Mouse (Mus musculus): ENCODE measurements around the gene Rnf26. TPM values are rescaled to one million over a fixed set of nuclear protein-coding genes. Genes with fewer than 3 reads are reported as not detected.

Rnf26 gene
- total RNA-seq, 2 experiments from 2014 or later: 31.1 to 33.1 TPM

DNA sequence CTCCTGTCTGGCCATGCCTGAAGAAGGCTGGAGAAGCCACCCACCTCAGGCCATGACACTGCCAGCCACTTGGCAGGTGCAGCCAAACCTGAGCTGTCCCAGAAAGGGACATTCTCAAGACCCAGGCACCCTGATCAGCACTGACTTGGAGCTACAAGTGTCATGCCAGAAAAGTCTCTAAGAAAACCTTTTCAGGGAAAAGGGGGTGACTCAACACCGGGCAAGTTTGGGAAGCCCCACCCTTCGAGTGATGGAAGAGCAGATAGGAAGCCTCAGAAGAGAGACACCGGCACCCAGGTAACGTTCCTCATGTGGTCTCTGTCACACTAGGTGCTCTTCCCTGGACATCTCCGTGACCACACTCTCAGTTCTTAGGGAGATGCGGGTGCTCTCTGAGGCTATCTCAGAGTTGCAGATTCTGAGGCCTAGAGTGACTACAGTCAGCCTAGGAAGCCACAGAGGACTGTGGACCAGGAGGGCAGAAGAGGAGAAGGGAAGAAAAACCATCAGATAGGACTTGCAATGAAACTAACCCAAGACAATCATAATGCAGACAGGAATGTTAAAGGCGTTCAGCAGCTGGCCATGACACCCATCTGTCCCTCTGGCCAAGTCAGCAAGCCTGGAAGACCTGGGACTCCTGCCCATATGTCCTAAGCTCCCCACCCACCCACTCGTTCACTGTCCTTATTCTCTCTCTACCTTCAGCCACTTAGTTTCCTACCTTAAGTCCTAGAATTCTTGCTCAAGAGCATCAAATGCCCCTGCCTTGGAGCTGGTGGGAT is 63.7 kb downstream of the Rnf26 start:
- intact Hi-C loops (cut with DNase I): no loop called here
- no peak for DNase-seq

GRCm38 (mm10) chr9:44048541-44049380 is 64.6 kb downstream of the Rnf26 start:
- DNase-seq: no peak
- intact Hi-C loops (cut with DNase I): no loop called here

DNA sequence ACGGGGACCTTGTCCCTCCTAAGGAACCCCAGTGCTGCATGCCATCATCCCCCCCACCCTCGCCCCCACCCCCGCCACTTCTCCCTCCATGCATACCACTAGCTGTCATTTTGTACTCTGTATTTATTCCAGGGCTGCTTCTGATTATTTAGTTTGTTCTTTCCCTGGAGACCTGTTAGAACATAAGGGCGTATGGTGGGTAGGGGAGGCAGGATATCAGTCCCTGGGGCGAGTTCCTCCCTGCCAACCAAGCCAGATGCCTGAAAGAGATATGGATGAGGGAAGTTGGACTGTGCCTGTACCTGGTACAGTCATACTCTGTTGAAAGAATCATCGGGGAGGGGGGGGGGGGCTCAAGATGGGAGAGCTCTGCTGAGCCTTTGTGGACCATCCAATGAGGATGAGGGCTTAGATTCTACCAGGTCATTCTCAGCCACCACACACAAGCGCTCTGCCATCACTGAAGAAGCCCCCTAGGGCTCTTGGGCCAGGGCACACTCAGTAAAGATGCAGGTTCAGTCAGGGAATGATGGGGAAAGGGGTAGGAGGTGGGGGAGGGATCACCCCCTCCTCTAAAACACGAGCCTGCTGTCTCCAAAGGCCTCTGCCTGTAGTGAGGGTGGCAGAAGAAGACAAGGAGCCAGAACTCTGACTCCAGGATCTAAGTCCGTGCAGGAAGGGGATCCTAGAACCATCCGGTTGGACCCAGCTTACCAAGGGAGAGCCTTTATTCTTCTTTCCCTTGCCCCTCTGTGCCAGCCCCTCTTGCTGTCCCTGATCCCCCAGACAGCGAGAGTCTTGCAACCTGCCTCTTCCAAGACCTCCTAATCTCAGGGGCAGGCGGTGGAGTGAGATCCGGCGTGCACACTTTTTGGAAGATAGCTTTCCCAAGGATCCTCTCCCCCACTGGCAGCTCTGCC is 65.5 kb downstream of the Rnf26 start:
- DNase-seq: no peak
- intact Hi-C loops (cut with DNase I): no loop called here

DNA sequence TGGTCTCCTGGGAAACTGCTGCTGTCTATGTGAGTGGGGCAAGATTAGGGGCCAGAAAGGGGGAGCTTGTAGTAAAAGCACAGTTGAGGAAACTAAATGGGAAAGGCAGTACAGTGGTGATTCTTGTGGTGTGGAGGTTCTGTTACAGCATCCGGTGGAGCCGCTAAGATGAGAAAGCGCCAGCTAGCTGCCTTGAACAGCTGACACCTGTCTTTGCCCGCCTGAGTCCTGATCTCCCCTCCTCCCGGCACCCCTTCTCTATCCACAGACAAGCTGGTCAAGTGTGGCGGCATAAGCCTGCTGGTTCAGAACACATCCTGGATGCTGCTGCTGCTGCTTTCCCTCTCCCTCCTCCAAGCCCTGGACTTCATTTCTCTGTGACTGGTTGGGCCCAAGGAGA is 66.2 kb downstream of the Rnf26 start:
- intact Hi-C loops (cut with DNase I): no loop called here
- no peak for DNase-seq

- no peak for DNase-seq
Observed at GRCm38 (mm10) chr9:44046426-44046825, 66.9 kb downstream of the Rnf26 start.

DNA sequence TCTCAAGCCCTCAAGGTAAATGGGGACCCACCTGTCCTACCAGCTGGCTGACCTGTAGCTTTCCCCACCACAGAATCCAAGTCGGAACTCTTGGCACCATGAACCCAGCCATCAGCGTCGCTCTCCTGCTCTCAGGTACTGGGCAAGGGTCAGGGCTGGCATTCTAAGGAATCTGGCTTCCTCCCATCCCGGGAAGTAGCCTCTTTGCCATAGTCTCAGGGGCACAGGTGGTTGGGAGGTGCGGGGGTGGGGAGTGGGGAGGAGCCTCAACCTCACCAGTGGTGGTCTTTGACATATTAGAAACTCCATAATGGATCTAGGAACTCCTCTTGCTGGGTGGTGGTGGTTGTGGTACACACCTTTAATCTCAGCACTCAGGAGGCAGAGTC is 67.4 kb downstream of the Rnf26 start:
- intact Hi-C loops (cut with DNase I): no loop called here

More at GRCm38 (mm10) chr9:44046426-44046825, 66.9 kb downstream of the Rnf26 start:
- intact Hi-C loops (cut with DNase I): no loop called here

More for the DNA sequence above, 67.4 kb downstream of the Rnf26 start:
- no peak for DNase-seq

Other genes with a start within 250 kb of the Rnf26 start
- gene Thy1, start 70.1 kb downstream of the Rnf26 start, total RNA-seq (2021): 100 to 1,000 TPM; 130 to 177 TPM
- gene Usp2, start 46.5 kb downstream of the Rnf26 start, total RNA-seq (2021): 10 to 100 TPM; 30.2 to 31.9 TPM
- gene Mfrp, start 11.8 kb downstream of the Rnf26 start, total RNA-seq (2021): not detected
- 10 to 100 TPM in 1 of 2 experiments, 1 to 10 TPM in 1; 5.3 to 10.6 TPM for gene C1qtnf5, start 6.3 kb downstream of the Rnf26 start, total RNA-seq (2021)
- gene Gm49380, start within 50 bp of the Rnf26 start, total RNA-seq (2021): under 1 TPM in 1 of 2 experiments, not detected in 1; 0.44 TPM
- gene Mcam, start 21.0 kb upstream of the Rnf26 start, total RNA-seq (2021): 10 to 100 TPM; 13.7 to 16.9 TPM
- gene Cbl, start 120.5 kb upstream of the Rnf26 start, total RNA-seq (2021): 10 to 100 TPM; 58.4 to 62.4 TPM
- gene Ccdc153, start 127.2 kb upstream of the Rnf26 start, total RNA-seq (2021): 1 to 10 TPM; 3.5 to 4.6 TPM
- under 1 TPM; 0.40 to 0.72 TPM for gene Pdzd3, start 138.0 kb upstream of the Rnf26 start, total RNA-seq (2021)
- 1 to 10 TPM; 8.3 to 8.8 TPM for gene Nlrx1, start 155.1 kb upstream of the Rnf26 start, total RNA-seq (2021)
- gene Abcg4, start 175.1 kb upstream of the Rnf26 start, total RNA-seq (2021): 10 to 100 TPM; 64.0 to 71.1 TPM
- gene Hinfp, start 192.2 kb upstream of the Rnf26 start, total RNA-seq (2021): 10 to 100 TPM; 34.0 to 35.8 TPM
- 10 to 100 TPM; 69.5 to 74.9 TPM for gene C2cd2l, start 206.8 kb upstream of the Rnf26 start, total RNA-seq (2021)
- 10 to 100 TPM; 20.4 to 22.2 TPM for gene Dpagt1, start 212.5 kb upstream of the Rnf26 start, total RNA-seq (2021)
- gene H2afx, start 221.2 kb upstream of the Rnf26 start, total RNA-seq (2021): 10 to 100 TPM; 81.0 to 82.7 TPM
- 10 to 100 TPM; 21.5 to 23.8 TPM for gene Hmbs, start 230.7 kb upstream of the Rnf26 start, total RNA-seq (2021)
- gene Vps11, start 248.2 kb upstream of the Rnf26 start, total RNA-seq (2021): 10 to 100 TPM; 39.5 to 45.9 TPM

Measured in left cerebral cortex, postnatal 4 days (tissue).